In the genomic region with DNA sequence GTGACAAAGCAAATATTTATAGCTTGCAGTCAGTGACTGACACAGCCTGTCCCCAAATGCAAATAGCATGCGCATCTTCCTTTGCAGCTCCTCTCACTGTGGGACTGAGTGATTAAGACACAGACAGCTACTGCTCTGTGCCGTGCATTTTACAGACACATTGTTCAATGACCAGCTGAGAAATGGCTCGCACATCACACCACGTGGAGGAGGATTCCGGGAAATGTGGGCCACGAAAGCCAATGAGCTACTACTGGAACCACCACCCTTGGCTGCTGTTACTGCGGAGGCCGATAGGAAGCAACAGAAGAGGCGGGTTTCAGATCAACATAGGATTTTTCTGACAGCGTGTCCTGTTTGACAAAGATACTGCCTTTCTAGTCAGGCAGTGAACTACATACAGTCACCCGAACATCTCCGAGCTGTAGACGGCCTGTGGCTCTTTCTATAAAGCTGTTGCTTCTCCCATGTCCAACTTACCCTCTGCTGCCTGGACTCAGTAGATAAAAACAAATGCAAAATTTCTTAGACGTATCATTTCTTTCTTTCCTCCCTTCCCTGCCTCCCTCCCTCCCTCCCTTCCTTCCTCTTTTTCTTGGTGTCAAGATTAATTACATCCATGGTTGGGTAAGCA, we compare ENCODE assay signal across 8 mouse cellular contexts. TPM values are rescaled to one million over a fixed set of nuclear protein-coding genes. Genes with fewer than 3 reads are reported as not detected.
DNase-seq lines count a peak whose midpoint lies in the region; ATAC-seq and TF ChIP-seq lines count a peak whose summit lies in the region.

No protein-coding gene starts in this region.

- DNase-seq in 416B (ENCODE audit: low read depth) = peak; percentile 18
- peak; percentile 24 for DNase-seq in brain, embryonic 14.5 days (ENCODE audit: low read depth)
- peak; percentile 55 to 63 for DNase-seq in heart, postnatal 10 days
- DNase-seq in left cerebral cortex, postnatal 25 days (ENCODE audit: low spot score in 2 of 2) = peak; percentile 62 to 91
- DNase-seq in cerebellum, adult 9-11 months = no peak
- DNase-seq in thymus, postnatal 10 days (ENCODE audit: low spot score in 2 of 2) = no peak
- no peak for DNase-seq in thymus, adult 18-20 months

- peaks cover 22% of the 10 kb centered on the region for H3K36me3 ChIP-seq in neural tube, embryonic 15.5 days

- H3K4me3 ChIP-seq in neural tube, embryonic 15.5 days (replicated peaks) = no peak overlapping the region

- peaks cover 11% of the 10 kb centered on the region for H3K4me1 ChIP-seq in neural tube, embryonic 15.5 days

- H3K9ac ChIP-seq in neural tube, embryonic 15.5 days (replicated peaks) = no peak overlapping the region

- intact Hi-C loops in heart, postnatal 10 days (cut with DNase I) = no loop called here
- intact Hi-C loops in left cerebral cortex, postnatal 25 days (cut with DNase I) = loop anchor here (5.0 kb wide), 1 partner anchor 55 kb away; no protein-coding TSS in a partner anchor

- WGBS in neural tube, embryonic 15.5 days = 55% methylated on average over 14 of the region's 14 CpGs

- no peak for TF ChIP-seq POLR2A in brain, embryonic 14.5 days (IDR thresholded peaks at IDR 0.05; ENCODE audit: borderline replicate concordance, extremely low read depth, insufficient read depth, insufficient read length, poor library complexity, severe bottlenecking)

- no peaks in the 10 kb centered on the region for H3K27me3 ChIP-seq in neural tube, embryonic 15.5 days (replicated peaks)

- H3K4me2 ChIP-seq in neural tube, embryonic 15.5 days = no peak overlapping the region

- H3K9me3 ChIP-seq in neural tube, embryonic 15.5 days (replicated peaks) = no peaks in the 10 kb centered on the region

- ATAC-seq in neural tube, embryonic 15.5 days (ENCODE audit: low FRiP score) = peak; percentile 50; the same call in 1 of the 2 replicates

- TF ChIP-seq CTCF in brain, embryonic 14.5 days (IDR thresholded peaks at IDR 0.05; ENCODE audit: borderline replicate concordance, extremely low read depth, insufficient read depth, insufficient read length) = no peak

- H3K27ac ChIP-seq in neural tube, embryonic 15.5 days (replicated peaks) = no peak overlapping the region

RNA-seq across cellular contexts. Expression of gene Katnal1, which starts 31.9 kb away (rescaled TPM):
- 21.4 and 27.0 TPM in 2 replicates for polyA plus RNA-seq in brain, embryonic 14.5 days (2012; rRNA removed)
- 1 to 10 TPM; 5.9 to 9.4 TPM for total RNA-seq in heart, postnatal 10 days (2021)
- total RNA-seq in left cerebral cortex, postnatal 25 days (2021) = 10 to 100 TPM; 67.0 to 73.5 TPM
- 33.0 and 35.1 TPM in 2 replicates for polyA plus RNA-seq in neural tube, embryonic 15.5 days (2015; fragmentation: Nextera tagmentation; extraction: Ambion mirVana)

Comparison
In these comparisons a context has a peak if more than half of its experiments do, and no peak if none do; other contexts are left out.
1. DNase-seq: peak in 416B (single experiment), brain, embryonic 14.5 days (single experiment), heart, postnatal 10 days (2 of 2) and left cerebral cortex, postnatal 25 days (2 of 2); none in cerebellum, adult 9-11 months (single experiment), thymus, postnatal 10 days (0 of 2) and thymus, adult 18-20 months (0 of 2).
2. RNA of gene Katnal1, which starts 31.9 kb away (total RNA-seq): 67.0 to 73.5 TPM in left cerebral cortex, postnatal 25 days; 5.9 to 9.4 TPM in heart, postnatal 10 days; every median in the first group is over 4 times any median in the second.